Mouse (Mus musculus): ENCODE measurements at regions not wholly inside any gene's neighbourhood (a gene's known extent, or its start where the extent isn't known, plus 50 kb on each side); places are given as distances from the start of the nearest gene placed in this dataset.
A peak's percentile ranks its signal among the peaks of the same experiment; 100 is the strongest.
"Not testable (repeated sequence)": the region's sequence is repeated elsewhere in the genome, so short reads cannot be mapped to it uniquely, and the experiment has no call there.

DNA sequence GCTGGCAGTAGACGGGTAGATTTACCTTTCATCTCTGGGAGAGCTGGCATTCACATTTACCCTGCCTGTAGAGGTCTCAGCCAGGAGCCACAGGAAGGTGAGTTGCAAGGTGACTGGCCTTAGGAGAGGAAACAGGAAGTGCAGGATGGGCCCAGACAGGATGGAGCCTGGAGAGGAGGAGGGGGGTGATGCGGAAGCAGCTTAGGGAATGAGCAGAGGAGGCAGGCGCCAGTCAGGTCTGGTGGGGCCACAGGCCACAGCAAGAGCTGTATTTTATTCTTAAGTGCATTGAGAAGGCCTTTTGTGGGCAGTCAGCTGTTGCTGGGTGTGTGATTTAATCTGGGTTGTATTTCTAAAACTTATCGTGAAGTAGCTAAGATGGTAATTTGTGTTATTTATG lies 108.2 kb upstream of the Nxpe4 start:
- peak; percentile 24 to 69 for DNase-seq

DNA sequence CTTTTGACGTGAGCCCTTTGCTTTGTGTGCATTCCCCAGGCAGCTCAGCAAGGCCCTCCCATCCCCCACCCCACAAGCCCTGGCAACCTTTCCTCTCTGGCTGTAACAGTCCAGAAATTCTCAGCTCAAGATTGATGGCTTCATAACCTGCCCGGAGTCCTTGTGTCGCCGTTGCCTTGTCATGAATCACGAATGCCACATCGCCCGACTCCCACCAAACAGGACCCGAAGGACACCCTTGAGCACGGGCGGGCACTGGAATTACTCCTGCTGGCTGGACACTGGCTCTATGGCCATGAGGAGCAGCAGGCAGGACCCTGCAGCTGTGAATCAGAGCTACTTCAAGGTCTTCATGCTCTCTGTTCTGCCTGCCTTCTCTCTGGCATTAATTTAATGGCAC lies 106.6 kb upstream of the Nxpe4 start:
- DNase-seq, result peak in 1 of 2 experiments; percentile 2

DNA sequence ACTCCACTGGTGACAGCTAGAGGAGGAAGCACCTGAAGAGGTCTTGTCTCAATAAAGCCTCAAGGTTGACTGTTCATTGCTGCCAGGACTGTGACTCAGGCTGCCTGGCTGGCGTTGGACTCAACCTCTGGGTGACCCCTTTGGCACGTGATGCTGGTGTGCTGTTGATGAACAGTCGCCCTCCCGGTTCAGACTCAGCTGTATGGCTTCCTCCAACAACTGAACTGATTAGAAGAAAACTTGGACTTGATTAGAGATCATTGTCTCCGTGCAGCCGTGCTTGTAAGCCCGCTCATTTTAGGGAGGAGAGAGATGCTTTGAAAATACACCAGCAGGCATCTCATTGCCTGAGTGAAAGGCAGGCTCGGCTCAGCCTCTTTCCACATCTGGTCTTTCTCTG lies 103.2 kb upstream of the Nxpe4 start:
- DNase-seq, result peak; percentile 18 to 44

DNA sequence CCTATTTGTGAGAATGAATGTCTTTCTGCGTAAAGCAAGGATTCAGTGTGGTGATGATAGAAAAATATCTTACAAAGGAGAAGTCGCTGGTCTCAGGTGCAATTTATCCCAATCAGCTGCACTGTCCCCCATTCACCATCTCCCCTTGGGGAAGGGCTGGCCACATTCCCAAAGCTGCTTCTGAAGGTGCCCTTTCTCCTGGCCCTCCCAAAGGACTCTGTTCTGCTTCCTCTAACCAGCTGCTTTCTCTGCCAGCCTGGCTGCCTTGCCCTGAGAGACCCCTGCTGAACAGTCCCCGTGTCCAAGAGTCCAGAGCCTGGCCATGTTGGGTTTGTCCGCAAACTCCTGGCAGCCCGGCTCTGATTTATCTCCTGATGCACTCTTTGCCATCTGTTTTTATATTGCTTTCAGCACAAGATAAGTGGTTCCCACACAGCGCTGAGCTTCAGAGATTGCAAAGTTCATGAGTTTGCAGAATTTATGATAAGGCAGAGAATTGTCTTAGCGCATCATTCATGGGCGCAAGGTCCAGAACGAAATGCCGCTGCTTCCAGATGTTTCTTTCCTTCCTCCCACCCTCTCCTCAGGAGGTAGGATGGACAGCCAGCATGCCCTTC lies 102.2 kb upstream of the Nxpe4 start:
- no peak for DNase-seq

DNA sequence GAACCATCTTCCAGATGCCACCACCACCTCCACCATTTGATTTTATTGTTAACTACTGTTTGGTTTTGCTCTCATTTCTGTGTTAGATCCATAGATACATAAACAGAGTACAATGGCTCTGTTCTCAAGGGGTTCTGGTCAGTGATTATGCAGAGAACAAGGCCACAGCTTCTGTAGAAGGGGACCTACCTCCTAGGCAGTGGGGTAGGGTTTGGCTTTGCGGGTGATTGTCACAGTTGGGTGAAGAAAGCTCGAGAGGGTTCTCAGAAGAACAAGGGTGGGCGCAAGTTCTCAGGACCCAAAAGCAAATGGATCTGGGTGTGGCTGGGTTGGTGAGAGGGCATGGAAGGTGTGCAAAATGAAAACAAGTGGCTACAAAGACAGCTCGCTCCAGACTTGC lies 100.8 kb upstream of the Nxpe4 start:
- DNase-seq, result no peak

DNA sequence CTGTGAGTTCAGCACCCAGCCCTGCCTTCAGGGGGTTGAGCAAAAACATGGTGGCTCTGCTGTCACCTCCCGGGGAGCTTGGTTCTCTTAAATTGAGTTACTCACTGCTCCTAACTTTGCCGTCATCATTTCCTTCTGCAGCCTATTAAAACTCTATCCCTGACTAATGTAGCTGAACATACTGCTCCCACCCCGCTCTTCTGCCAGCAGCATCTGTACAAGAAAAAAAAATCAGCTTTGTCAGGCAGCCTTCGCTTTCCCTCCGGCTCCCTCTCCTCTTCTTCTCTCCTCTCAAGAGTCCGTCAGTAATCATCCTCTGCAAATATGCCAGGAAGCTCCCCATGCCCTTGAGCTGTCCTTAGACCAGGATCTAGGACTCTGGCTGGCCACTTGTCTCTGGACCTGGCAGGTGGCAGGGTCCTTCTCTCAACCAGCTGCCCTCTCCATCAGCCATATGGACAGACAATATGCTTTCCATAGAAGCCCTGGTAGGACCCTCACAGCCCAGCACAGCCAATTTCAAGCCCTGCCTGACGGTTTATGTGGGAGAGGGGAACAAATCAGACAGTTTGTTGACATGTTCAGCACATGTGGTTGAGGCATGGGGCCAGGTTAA lies 95.0 kb upstream of the Nxpe4 start:
- DNase-seq, result no peak

DNA sequence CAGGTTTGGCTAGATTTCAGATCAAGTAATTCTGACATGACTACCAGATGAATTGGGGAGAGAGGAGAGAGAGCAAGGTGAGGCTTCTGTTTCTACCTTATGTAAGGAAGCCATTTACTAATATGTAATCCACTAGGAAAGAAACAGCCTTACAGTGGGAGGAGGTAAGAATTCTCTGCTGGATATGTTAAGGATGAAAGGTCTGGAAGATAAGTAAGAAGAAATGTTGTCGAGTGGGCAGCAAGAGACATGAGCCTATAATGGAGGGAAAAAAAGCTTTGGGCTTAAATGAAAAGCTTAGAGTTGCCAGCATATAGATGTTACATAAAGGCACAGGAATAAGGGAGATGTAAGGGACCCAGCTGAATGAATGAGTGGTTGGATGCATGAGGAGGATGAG lies 89.2 kb upstream of the Nxpe4 start:
- no peak for DNase-seq

DNA sequence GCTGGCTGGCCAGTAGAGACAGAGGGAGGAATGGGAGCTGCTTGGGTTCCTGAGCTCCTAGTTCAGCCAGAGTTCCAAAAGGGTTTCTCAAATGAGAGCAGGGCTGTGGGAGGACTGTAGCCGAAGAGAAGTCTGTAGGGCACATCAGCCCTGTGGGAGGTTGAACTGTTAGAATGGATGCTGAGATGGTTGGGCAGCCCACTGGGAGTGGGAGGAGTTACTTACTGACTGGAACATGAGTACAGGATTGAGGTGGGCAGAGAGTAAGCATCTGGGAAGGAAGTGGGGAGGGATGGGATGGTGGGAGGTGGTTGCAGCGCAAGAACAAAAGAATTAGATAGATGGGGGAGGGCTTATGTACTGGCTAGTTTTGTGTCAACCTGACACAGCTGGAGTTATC lies 88.7 kb upstream of the Nxpe4 start:
- DNase-seq, result no peak

DNA sequence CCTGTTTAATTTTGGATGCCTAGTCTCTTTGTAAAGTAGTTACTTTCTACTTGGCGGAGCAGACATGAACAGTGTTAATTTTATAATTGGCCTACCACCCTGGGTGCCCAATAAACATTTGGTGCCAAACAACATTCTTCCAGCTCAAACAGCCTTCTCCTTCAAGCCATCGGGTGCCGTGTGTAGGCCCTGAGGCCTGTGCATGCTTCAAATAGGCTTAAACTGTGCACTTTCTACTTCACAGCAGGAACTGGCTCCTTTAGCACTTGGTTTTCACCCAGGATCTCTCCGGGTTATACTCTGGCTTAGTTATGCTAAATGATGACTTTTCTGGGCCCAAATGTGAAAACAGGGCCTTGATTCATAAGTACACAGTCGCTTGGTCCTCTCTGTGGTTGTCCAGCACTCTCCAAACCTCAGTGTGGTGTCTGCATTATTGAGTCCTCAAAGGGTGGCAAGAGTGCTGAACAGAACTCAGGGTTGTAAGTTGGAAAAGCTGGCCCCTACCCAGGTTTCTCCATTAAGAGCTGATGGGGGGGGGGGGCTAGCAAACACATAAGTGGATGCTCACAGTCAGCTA lies 86.1 kb upstream of the Nxpe4 start:
- DNase-seq, result no peak

DNA sequence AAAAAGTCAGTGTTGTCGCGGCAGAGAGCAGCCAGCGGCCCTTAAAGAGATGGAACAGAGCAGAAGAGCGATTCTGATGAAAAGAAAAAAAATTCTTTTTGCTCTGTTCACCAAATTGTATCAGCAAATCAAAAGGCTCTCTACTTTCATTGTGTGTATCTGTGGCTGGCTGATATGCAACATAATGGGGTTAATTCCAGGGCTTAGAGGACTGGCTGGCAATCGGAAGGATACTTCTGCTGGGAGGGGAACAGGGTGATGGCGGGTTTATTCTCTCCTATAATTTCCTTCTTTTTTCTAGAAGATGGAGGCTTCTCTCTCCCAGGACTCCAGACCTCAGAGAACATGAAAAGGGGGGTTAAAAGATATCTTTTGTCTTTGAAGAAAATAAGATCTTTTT lies 79.4 kb upstream of the Nxpe4 start:
- no peak for DNase-seq

DNA sequence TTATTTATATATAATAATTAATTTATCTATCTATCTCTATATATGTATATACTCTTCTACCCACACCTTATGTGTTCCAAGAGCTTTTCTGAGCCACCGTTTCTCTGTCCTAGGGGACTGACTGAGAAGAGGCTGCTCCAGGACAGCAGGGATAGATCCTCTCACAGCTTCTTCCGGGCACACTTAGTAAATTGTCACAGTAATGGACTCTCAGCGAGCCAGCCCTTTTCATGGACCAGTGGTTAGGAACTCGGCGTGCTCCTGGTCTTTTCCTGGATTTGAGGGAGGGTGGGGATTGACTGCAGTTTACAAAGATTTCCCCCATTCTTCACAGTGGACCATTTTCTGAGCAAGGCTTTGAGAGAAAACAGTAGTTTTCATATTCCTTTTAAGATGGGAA lies 77.6 kb upstream of the Nxpe4 start:
- not testable (repeated sequence) for DNase-seq

DNA sequence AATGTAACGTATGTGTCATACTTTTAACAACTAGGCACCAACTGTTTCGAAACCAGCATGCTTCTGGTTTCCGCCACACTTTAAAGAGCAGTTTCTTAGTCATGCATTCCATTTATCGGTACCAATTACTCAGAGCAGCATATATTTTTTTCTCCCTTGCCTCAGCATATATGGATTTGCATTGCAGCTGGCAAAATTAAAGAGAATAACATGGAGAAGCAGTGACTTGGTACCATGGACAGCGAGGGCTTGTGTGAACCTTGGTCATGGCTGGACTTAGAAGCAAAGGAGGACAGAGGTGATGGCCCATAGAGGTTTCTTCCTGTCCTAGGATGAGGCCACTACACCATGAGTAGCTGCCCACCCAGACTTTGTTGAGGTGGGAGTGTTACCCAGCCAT lies 72.2 kb upstream of the Nxpe4 start:
- no peak for DNase-seq

DNA sequence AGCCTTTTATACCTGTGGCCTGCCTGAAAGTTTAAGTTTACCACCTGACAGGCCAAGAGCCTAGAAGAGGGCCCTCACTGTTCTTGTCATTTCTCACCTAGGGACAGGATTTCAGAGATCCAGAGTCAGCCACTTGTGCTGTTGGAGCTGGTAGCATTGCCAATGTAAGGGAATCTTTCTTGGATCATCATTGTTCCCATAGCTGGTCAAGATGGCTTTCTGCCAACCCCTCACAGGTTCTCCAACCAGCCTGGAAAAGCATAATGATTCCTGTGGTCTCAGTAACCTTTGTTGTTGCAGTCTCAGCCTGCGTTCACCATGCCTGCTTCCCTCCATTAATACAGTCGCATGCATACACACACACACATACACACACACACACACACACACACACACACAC lies 67.1 kb upstream of the Nxpe4 start:
- no peak for DNase-seq

DNA sequence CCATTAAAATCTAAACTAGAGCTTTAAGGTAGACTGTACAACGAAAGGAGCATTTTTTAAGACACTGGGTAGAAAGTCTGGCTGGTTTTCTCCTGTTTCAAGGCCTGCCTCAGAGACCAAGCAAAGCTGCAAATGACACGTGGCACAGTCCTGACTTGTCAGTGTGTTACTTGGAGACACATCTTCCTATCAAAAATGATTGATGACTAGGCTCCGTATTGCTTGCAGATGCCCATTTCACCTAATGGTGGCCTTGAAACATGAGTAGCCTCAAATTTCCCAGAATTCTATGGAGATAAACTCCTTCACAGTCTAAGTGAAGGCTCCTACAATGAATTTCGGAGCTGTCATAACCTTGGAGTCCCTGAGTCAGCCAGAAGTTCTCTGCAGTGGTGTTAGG lies 62.0 kb upstream of the Nxpe4 start:
- no peak for DNase-seq

DNA sequence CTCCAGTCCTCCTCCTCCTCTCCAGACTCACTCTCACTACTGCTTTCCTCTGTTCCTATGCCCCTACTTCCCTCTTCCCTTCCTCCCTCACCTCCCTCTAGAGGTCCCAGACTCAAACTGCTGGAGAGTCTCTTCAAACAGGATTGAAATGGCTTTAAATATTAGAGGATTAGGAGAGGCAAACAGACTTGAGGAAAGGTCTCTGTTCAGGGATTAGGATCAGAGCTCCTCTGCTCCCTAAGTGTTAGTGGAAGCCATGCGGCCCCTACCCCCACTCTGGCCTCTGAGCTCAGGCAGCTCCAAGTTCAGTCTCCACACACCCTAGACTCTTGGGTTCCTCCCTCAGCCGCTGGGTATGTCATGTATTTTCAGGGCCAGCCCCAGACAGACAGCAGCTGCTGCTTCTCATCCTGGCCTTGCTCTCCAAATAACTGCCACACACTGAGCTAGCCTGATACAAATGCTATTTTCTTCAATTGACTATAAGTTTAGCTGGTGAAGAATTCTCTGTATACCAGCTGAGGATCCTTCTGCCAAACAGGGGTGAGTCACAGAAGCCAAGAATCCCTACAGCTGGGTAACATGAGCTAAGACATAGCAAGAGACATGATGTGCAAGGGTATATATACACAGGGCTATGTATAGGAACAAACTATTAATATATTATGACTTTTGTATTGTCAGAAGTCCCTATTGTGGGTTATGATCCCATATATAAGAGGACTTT lies 55.2 kb upstream of the Nxpe4 start:
- DNase-seq, result no peak

DNA sequence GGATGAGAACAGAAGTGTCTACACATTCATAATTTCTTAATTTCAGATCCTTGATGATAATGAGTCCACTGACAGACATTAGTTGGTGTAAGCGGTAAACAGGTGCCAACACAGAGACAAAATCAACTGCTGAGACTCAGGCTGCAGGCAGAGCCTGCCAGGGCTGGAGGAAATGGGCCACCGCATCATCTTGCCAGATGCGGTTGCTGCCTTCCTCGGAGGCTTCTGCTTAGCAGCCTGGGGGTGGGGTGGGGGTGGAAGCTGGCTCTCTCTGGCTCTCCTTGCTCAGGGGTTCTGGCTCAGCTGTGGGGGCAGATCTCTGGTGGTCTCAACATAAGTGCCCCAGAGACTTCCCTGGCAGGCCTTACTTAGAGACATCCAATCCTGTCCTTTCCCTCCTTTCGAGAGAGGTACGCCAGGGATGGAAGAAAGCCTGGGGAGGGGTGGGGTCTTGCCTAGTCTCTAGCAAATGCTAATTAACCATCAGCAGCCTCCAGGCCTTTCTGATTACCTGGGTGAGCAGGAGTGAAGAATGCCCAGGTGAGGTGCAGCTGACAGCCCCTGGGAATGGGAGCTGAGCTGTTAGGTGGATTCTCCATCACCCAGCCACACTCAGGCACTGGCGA lies 52.7 kb upstream of the Nxpe4 start:
- DNase-seq, result no peak

DNA sequence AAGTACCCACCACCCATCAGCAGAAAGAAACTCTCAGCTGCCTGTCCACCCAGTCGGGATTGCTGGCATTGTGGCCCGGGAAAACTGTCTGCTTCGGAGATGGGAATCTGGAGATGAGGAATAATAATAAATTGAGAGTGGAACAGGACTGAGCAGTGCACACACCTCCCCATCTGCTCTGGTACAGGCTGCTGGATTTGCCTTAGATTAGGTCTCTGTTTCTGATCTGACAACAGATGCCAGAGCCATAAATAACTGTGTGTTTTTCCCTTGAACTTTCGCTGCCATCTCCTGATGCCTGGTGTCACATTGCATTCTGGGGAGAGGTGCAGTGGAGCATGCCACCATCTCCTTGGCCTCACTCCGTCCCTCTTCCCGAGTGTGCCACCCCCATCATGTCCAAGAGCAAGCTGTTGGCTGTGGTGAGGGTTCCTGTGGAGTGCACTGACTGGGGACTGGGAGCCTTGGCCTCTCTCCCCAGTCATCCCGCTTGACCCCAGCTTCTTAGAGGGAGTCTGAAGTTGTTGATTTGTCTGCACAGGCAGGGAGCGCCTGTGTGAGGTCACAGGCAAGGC lies 50.4 kb upstream of the Nxpe4 start:
- DNase-seq, result no peak

Measured in kidney, postnatal 25 days (tissue).